ENCODE assay signal across 7 mouse cellular contexts in genomic region chr19:21942286-21942685, GRCm38 (mm10).
DNase-seq lines count a peak whose midpoint lies in the region; ATAC-seq and TF ChIP-seq lines count a peak whose summit lies in the region.

No protein-coding gene starts in this region.

- TF ChIP-seq CTCF in lung, embryonic 14.5 days (IDR thresholded peaks at IDR 0.05; ENCODE audit: low read depth) = no peak

- no peak overlapping the region for H3K4me3 ChIP-seq in lung, embryonic 14.5 days (ENCODE audit: low read depth, low read length)
- peak overlapping the region; percentile 7; the same call in 1 of the 2 replicates for H3K4me3 ChIP-seq in macrophage (ENCODE audit: inconsistent target)

- H3K4me1 ChIP-seq in lung, embryonic 14.5 days (ENCODE audit: insufficient read depth) = no peaks in the 10 kb centered on the region

- no peaks in the 10 kb centered on the region for H3K36me3 ChIP-seq in lung, embryonic 14.5 days (ENCODE audit: insufficient read depth)
- H3K36me3 ChIP-seq in macrophage (ENCODE audit: inconsistent target) = no peaks in the 10 kb centered on the region

- no peaks in the 10 kb centered on the region for H3K27me3 ChIP-seq in lung, embryonic 14.5 days (ENCODE audit: insufficient read depth, low read length)

- intact Hi-C loops in gastrocnemius, postnatal 14 days (cut with DNase I; ENCODE audit: low total_unique reads) = loop anchor here (10.0 kb wide), 1 partner anchor 167 kb away; the partner anchor contains the start of gene Cemip2

- H3K79me2 ChIP-seq in macrophage (ENCODE audit: inconsistent target) = no peaks in the 10 kb centered on the region

- peak overlapping the region; percentile 36; the same call in 1 of the 2 replicates for H3K27ac ChIP-seq in lung, embryonic 14.5 days (ENCODE audit: low read depth)
- H3K27ac ChIP-seq in macrophage = peak overlapping the region; percentile 71

- H3K9ac ChIP-seq in lung, embryonic 14.5 days = no peak overlapping the region

- H3K4me2 ChIP-seq in lung, embryonic 14.5 days = peak overlapping the region; percentile 20; the same call in 1 of the 2 replicates

- no peaks in the 10 kb centered on the region for H3K9me3 ChIP-seq in lung, embryonic 14.5 days (ENCODE audit: low read depth, low read length)

- DNase-seq in lung, embryonic 14.5 days = peak; percentile 34
- DNase-seq in lung, postnatal 25 days (ENCODE audit: low spot score) = no peak
- DNase-seq in heart, adult 8-10 months (ENCODE audit: low spot score) = peak; percentile 66
- DNase-seq in kidney, adult 18-20 months = peak; percentile 15
- DNase-seq in cerebellum, postnatal 10 days = no peak
- DNase-seq in gastrocnemius, postnatal 14 days = no peak

- 69% methylated on average over 11 of the region's 11 CpGs for WGBS in lung, embryonic 14.5 days
- 12% methylated on average over 11 of the region's 11 CpGs for whole genome bisulfite sequencing in macrophage (ENCODE audit: missing documents)

- ATAC-seq in lung, embryonic 14.5 days (ENCODE audit: insufficient read depth) = no peak

Comparison
In these comparisons a context has a peak if more than half of its experiments do, and no peak if none do; other contexts are left out.
1. DNase-seq: peak in lung, embryonic 14.5 days (single experiment), heart, adult 8-10 months (single experiment) and kidney, adult 18-20 months (single experiment); none in lung, postnatal 25 days (single experiment), cerebellum, postnatal 10 days (0 of 2) and gastrocnemius, postnatal 14 days (single experiment).